Mouse (Mus musculus) cerebral cortex, adult 2 months (tissue): ENCODE measurements around the gene Mrpl52.

Experiments used
- WGBS: fragments of 180-500 bp; shearing (Covaris S2); methylation state at CpG from one replicate; pipeline ENCODE4 v1.1.7; 2018; 5-methylcytosine and 5-hydroxymethylcytosine counted together

The Mrpl52 gene

GRCm38 (mm10) chr14:54412000-54412576, 14.6 kb upstream of the Mrpl52 start:
- 59% methylated on average over 9 of the region's 9 CpGs for WGBS

GRCm38 (mm10) chr14:54412629-54413170, 14.0 kb upstream of the Mrpl52 start:
- 58% methylated on average over 2 of the region's 2 CpGs for WGBS

- WGBS, result 42% methylated on average over 18 of the region's 18 CpGs
These were observed 12.6 kb upstream of the Mrpl52 start for GRCm38 (mm10) chr14:54413877-54414700.

- 53% methylated on average over 13 of the region's 13 CpGs for WGBS
These were observed 11.3 kb upstream of the Mrpl52 start for GRCm38 (mm10) chr14:54415241-54416020.

- WGBS, result 80% methylated on average over 5 of the region's 5 CpGs
These were observed 10.4 kb upstream of the Mrpl52 start for GRCm38 (mm10) chr14:54416229-54416775.

- 86% methylated on average over 4 of the region's 4 CpGs for WGBS
These were observed 9.9 kb upstream of the Mrpl52 start for GRCm38 (mm10) chr14:54416830-54417229.

- WGBS, result 21% methylated on average over 19 of the region's 19 CpGs
These were observed 9.1 kb upstream of the Mrpl52 start, which contains the start of gene Slc7a7 for GRCm38 (mm10) chr14:54417623-54418081. TSS of gene Slc7a7 (minus strand) at chr14:54417780.

GRCm38 (mm10) chr14:54421014-54421413, 5.7 kb upstream of the Mrpl52 start:
- 82% methylated on average over 2 of the region's 2 CpGs for WGBS

GRCm38 (mm10) chr14:54423406-54423805, 3.3 kb upstream of the Mrpl52 start:
- WGBS, result 57% methylated on average over 5 of the region's 5 CpGs

- WGBS, result 82% methylated on average over 1 of the region's 1 CpGs
These were observed 2.1 kb upstream of the Mrpl52 start for GRCm38 (mm10) chr14:54424634-54425033.

GRCm38 (mm10) chr14:54425540-54425939, 1.2 kb upstream of the Mrpl52 start:
- WGBS, result 86% methylated on average over 1 of the region's 1 CpGs

- WGBS, result 29% methylated on average over 14 of the region's 14 CpGs
These were observed 563 bp upstream of the Mrpl52 start for GRCm38 (mm10) chr14:54426003-54426688.

GRCm38 (mm10) chr14:54427696-54428095, 987 bp downstream of the Mrpl52 start:
- WGBS, result 68% methylated on average over 7 of the region's 7 CpGs

GRCm38 (mm10) chr14:54428421-54428820, 1.7 kb downstream of the Mrpl52 start:
- WGBS, result 90% methylated on average over 5 of the region's 5 CpGs

GRCm38 (mm10) chr14:54429332-54430093, 2.8 kb downstream of the Mrpl52 start:
- 67% methylated on average over 7 of the region's 7 CpGs for WGBS

- 44% methylated on average over 18 of the region's 18 CpGs for WGBS
These were observed 3.9 kb downstream of the Mrpl52 start for GRCm38 (mm10) chr14:54430406-54431145.

- 2% methylated on average over 48 of the region's 49 CpGs for WGBS
These were observed 4.8 kb downstream of the Mrpl52 start, which contains the start of gene Mmp14 for GRCm38 (mm10) chr14:54431334-54432077. TSS of gene Mmp14 (plus strand) at chr14:54431612.

- 9% methylated on average over 54 of the region's 54 CpGs for WGBS
These were observed 5.5 kb downstream of the Mrpl52 start for GRCm38 (mm10) chr14:54432078-54432836.
